Mouse (Mus musculus): ENCODE results near the gene Mcu.
A peak's percentile ranks its signal among the peaks of the same experiment; 100 is the strongest.

The Mcu gene

DNA sequence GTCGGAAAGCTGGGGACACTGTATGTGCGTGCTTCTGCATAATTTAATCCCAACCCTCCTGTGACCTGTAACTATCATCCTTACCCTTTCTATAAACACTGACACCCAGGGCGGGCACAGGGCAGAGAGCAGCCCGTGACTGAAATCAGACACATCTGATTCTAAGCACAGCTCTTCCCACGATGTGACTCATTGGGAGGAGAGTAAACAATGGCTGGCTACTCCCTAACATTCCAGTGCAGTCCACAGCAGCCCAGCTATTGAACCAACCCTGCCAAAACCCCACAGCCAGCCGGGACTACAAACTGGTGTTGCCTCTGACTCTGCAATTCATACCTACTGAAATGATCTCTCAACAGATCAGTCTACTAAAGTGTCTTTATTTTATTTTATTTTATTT lies 78.9 kb downstream of the Mcu start:
- DNase-seq (ENCODE audit: low spot score in 2 of 2) = no peak

DNA sequence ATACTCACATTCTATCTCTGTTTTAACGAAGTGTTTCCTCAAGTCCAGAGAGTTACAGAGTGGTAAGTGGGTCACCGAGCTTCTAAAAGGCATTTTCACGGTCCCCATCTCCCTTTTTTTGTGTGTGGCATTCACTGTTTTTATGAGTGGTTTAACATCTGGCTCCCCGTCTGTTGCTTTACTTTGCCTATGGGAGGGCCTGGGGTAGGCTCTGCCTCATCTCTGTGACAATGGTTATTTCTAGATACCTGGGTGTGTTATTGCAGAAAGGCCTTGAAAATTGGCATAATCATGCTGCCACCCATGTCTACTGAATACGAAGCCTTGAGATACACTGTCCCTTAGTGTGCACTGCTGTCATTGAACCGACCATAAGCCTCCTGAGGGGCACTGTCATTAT lies 84.2 kb downstream of the Mcu start:
- DNase-seq (ENCODE audit: low spot score in 2 of 2) = no peak

GRCm38 (mm10) chr10:59527819-59528218 lies 88.7 kb downstream of the Mcu start:
- DNase-seq (ENCODE audit: low spot score in 2 of 2) = no peak

DNA sequence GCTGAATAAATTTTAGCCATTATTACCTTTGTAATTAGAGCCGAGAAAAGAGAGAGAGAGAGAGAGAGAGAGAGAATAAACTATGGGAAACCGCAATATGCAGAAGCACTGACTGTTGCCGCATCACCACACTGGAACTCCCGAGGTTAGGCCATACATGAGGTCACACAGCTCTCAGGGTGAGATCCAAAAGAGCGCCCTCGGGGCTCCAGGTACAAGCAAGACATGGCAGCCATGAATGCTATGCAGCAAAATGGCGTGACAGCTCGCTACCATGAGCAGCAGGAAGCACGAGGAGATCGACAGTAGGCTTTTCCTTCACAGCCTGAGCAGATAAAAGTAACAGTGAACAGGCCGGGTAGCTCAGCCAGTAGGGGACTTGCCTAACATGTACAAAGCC lies 89.2 kb downstream of the Mcu start:
- DNase-seq (ENCODE audit: low spot score in 2 of 2) = no peak

GRCm38 (mm10) chr10:59524675-59525074 lies 91.8 kb downstream of the Mcu start:
- DNase-seq (ENCODE audit: low spot score in 2 of 2) = no peak

DNA sequence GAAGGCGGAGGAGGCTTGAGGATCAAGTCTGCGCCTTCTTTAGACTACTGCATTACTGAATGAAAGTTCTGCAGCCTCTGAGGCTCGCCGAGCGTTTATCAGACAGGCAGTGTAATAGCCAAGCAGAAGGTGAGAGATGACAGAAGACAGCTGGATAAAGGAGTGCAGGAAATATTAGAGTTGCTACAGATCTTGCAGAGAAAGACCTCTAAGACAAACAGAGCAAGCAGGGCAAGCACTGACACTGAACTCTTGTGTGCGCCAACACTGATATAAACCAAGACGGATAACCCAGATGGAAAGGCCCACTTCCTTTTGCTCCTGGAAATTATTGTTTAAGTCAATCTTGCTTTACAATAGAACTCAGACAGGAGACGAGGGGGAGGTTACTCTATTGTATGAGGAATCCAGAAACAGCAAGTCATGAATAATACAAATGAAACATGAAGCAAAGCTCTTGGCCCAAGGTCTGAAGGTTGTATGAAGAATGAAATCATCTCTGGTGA lies 92.6 kb downstream of the Mcu start:
- DNase-seq (ENCODE audit: low spot score in 2 of 2) = no peak

DNA sequence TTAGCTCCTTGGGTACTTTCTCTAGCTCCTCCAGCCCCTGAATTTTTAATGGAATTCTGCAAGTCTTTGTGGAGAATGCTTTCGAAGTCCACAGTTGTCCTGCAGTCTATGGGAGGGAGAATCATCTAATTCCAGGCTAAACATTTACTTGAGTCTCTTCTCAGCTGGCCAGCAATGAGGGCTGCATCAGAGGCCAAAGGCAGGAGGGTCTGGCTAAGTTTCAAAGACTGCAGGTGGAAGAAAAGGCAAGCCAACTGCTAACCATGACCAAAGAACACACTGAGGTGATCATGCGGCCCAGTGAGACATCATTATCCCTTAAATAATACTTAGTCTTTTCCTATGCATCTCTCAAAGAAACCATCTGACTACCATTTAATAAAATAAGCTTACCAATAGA lies 95.8 kb downstream of the Mcu start:
- no peak for DNase-seq (ENCODE audit: low spot score in 2 of 2)

GRCm38 (mm10) chr10:59519411-59519810 lies 97.1 kb downstream of the Mcu start:
- DNase-seq (ENCODE audit: low spot score in 2 of 2) = no peak

- DNase-seq (ENCODE audit: low spot score in 2 of 2) = no peak
These were observed 99.3 kb downstream of the Mcu start for GRCm38 (mm10) chr10:59517201-59517600.

DNA sequence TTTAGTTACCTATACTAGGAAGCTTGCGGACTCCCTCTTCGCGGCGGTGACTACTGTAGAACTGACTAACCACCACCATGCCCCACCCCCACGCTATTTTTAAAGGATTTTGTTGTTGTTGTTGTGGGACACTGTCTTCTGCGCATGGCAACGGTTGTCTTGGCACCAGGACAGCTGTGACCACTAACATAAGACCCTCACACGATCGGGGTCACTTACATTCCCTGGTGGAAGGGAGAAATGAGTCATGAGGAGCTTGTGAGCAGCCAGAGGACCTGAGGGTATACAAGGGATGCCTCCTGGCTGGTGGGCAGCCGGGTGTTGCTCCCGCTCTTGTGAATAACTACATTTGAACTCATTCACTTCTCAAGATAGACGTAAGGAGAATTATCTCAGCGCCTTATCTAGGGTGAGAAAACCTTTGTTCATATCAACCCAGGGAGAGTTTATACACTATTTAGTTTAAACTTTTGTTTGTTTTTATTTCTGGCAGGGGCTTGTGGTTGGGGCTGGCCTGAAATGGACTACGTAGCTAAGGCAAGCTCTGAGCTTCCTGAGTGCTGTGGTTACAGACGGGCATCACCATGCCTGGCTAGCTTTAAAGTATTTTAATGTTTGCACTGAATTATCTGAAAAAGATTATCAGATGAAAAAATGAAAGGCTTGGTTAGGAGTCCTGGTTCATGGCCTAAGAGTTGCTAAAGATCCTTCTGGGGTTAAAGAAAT lies 101.6 kb downstream of the Mcu start:
- DNase-seq (ENCODE audit: low spot score in 2 of 2) = no peak

DNA sequence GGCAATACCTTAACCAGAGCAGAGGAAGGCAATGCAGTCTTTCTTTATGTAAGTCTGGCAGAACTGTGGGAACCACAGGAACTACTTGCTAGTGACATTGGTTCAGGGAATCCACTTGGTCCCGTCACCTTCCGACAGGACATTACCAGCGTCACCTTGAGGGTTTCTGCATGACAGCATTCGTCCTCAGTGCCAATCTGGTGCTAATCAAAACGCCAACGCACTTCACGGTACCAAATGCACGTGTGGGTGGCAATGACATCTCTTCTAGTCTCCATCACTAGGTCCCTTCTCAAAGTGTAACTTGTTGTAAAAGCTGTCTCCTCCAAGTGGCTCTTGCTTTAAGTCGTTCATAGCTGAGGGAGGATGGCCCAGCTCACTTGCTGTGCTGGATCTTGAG lies 104.3 kb downstream of the Mcu start:
- no peak for DNase-seq (ENCODE audit: low spot score in 2 of 2)

DNA sequence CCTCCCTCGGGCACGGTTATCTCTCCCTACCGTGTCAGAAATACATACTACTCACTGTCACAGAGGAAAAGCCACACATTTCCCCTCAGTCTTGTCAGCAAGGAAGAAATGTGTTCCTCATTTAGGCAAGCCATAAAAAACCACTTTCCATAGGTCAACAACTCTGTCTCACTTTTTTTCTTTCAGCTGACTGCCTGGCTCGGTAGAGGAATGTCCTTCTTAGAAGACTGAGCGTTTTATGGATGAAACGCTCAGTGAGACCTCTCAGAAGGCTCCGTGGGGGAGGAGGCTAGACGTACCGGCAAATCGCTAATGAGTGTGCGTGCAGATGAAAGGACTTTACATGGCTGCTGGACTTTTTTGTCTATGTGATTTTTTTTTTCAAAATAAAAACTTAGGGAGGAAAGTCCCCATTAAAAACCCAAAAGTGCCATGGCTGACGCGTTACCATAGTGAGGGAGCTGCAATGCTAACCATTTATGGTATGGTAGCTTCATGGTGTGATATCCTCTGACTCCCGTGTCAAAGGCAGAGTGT lies 105.0 kb downstream of the Mcu start:
- no peak for DNase-seq (ENCODE audit: low spot score in 2 of 2)

GRCm38 (mm10) chr10:59510713-59511426 lies 105.6 kb downstream of the Mcu start:
- DNase-seq (ENCODE audit: low spot score in 2 of 2) = peak in 1 of 2 experiments; percentile 38

GRCm38 (mm10) chr10:59509197-59509596 lies 107.3 kb downstream of the Mcu start:
- DNase-seq (ENCODE audit: low spot score in 2 of 2) = peak in 1 of 2 experiments; percentile 25

GRCm38 (mm10) chr10:59506711-59507110 lies 109.8 kb downstream of the Mcu start:
- no peak for DNase-seq (ENCODE audit: low spot score in 2 of 2)

- DNase-seq (ENCODE audit: low spot score in 2 of 2) = no peak
These were observed 112.2 kb downstream of the Mcu start for GRCm38 (mm10) chr10:59504291-59504690.

DNA sequence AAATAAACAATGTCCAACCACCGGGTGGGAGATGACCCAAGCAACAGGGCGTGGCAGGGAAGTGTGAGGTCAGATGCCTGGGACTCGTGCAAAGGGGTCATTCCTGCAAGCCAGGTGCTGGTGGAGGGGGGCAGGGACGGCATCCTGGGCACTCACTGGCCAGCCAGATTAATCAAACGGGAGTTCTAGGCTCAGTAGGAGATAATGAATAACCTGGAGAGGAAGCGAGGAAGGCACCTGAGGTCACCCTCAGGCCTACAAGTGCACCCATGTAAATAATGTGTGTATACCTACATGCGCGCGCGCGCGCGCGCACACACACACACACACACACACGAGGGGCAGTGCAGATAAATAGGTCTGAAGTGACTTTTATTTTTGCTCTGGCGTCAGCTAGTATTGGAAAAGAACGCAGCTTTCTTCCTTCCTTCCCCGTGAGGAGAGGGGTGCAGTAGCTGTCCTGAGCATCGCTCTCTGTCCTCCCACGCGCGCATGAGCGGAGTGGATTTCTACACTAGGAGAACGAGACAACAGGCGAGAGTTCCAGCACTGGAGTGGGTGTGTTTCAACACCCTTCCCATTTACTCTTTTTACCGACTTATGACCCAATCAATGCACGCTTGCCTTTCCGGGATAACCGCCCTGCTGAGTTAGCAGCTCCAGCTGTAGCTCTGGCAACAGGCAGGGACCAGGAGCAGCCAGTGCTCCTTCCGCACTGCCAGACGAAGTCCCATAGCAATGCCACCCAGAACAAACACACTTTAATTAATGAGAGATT lies 112.9 kb downstream of the Mcu start:
- DNase-seq (ENCODE audit: low spot score in 2 of 2) = peak; percentile 65 to 67

DNA sequence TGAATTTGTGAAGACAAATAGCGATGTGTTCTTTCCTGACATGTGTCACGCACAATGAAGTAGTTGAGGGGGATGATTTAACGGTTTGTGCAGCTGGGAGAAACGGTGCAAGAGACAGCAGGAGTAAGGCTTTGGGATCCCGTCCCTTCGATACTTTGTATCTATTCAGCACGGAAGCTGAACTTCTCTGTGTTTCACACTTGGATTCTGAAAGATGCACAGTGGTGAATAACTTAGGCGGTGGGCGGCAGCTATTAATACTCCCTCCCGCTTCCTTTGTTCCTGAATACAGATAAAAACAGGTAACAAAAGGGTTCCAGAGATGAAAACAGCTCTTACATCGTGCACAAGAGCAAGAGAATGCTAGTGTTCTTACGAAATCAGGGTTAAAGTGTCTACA lies 114.1 kb downstream of the Mcu start:
- DNase-seq (ENCODE audit: low spot score in 2 of 2) = no peak

GRCm38 (mm10) chr10:59501761-59502160 lies 114.7 kb downstream of the Mcu start:
- no peak for DNase-seq (ENCODE audit: low spot score in 2 of 2)

- DNase-seq (ENCODE audit: low spot score in 2 of 2) = no peak
These were observed 116.3 kb downstream of the Mcu start for GRCm38 (mm10) chr10:59500225-59500624.

- no peak for DNase-seq (ENCODE audit: low spot score in 2 of 2)
These were observed 119.5 kb downstream of the Mcu start for GRCm38 (mm10) chr10:59497019-59497418.

DNA sequence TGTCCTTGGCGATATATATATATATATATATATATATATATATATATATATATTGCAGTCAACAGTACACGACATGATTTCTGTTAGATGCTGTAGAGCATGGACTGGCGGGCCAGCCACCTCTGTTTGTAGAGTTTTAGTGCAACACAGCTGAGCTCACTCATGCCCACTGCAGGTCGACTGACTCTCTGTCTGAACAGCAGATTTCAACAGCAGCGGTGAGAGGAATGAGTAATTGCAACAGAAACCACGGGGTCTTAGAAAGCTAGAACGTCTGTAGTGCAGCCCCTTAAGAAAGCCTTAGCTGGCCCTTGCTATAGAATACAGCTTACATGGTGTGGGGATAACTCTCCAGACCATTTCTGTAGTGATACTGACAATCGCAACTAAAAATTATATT lies 121.6 kb downstream of the Mcu start:
- no peak for DNase-seq (ENCODE audit: low spot score in 2 of 2)

All from frontal cortex, postnatal 36 days (tissue).